Mouse (Mus musculus): Measurements from ENCODE around the gene Ptch2.

Gene Ptch2

GRCm38 (mm10) chr4:117130790-117131189, 34.9 kb downstream of the Ptch2 start:
- no peak for DNase-seq (ENCODE audit: low spot score)

- DNase-seq (ENCODE audit: low spot score), result no peak
These were observed 35.3 kb downstream of the Ptch2 start for GRCm38 (mm10) chr4:117131198-117131597.

- no peak for DNase-seq (ENCODE audit: low spot score)
These were observed 36.3 kb downstream of the Ptch2 start for GRCm38 (mm10) chr4:117131890-117132793.

GRCm38 (mm10) chr4:117132794-117133143, 36.9 kb downstream of the Ptch2 start:
- DNase-seq (ENCODE audit: low spot score), result no peak

- DNase-seq (ENCODE audit: low spot score), result no peak
These were observed 37.5 kb downstream of the Ptch2 start for GRCm38 (mm10) chr4:117133366-117133796.

- DNase-seq (ENCODE audit: low spot score), result peak; percentile 98
These were observed 38.1 kb downstream of the Ptch2 start, which contains the start of gene Plk3 for GRCm38 (mm10) chr4:117133817-117134600. Gene Plk3 (minus strand): TSS chr4:117133963.

GRCm38 (mm10) chr4:117134601-117134995, 38.7 kb downstream of the Ptch2 start:
- DNase-seq (ENCODE audit: low spot score), result no peak

GRCm38 (mm10) chr4:117136034-117136433, 40.2 kb downstream of the Ptch2 start:
- DNase-seq (ENCODE audit: low spot score), result peak; percentile 60

GRCm38 (mm10) chr4:117138295-117139216, 42.7 kb downstream of the Ptch2 start:
- no peak for DNase-seq (ENCODE audit: low spot score)

GRCm38 (mm10) chr4:117139217-117139612, 43.3 kb downstream of the Ptch2 start:
- peak; percentile 62 for DNase-seq (ENCODE audit: low spot score)

- no peak for DNase-seq (ENCODE audit: low spot score)
These were observed 44.7 kb downstream of the Ptch2 start for GRCm38 (mm10) chr4:117140613-117141012.

GRCm38 (mm10) chr4:117143023-117143422, 47.1 kb downstream of the Ptch2 start:
- DNase-seq (ENCODE audit: low spot score), result no peak

- no peak for DNase-seq (ENCODE audit: low spot score)
These were observed 49.4 kb downstream of the Ptch2 start for GRCm38 (mm10) chr4:117145248-117145647.

GRCm38 (mm10) chr4:117146176-117146575, 50.3 kb downstream of the Ptch2 start:
- peak; percentile 96 for DNase-seq (ENCODE audit: low spot score)

GRCm38 (mm10) chr4:117148047-117148713, 52.3 kb downstream of the Ptch2 start:
- DNase-seq (ENCODE audit: low spot score), result no peak

- DNase-seq (ENCODE audit: low spot score), result no peak
These were observed 52.9 kb downstream of the Ptch2 start for GRCm38 (mm10) chr4:117148815-117149214.

GRCm38 (mm10) chr4:117149291-117150211, 53.7 kb downstream of the Ptch2 start:
- DNase-seq (ENCODE audit: low spot score), result no peak

- no peak for DNase-seq (ENCODE audit: low spot score)
These were observed 54.4 kb downstream of the Ptch2 start for GRCm38 (mm10) chr4:117150212-117150733.

GRCm38 (mm10) chr4:117151416-117151815, 55.5 kb downstream of the Ptch2 start:
- no peak for DNase-seq (ENCODE audit: low spot score)

GRCm38 (mm10) chr4:117152714-117153113, 56.8 kb downstream of the Ptch2 start:
- DNase-seq (ENCODE audit: low spot score), result no peak

Measured in c-Kit-positive CD71-positive TER-119-positive erythroid progenitor cells, embryonic 14.5 days (primary cell).